Mouse (Mus musculus): Measurements from ENCODE around the gene Ptpre.

DNA sequence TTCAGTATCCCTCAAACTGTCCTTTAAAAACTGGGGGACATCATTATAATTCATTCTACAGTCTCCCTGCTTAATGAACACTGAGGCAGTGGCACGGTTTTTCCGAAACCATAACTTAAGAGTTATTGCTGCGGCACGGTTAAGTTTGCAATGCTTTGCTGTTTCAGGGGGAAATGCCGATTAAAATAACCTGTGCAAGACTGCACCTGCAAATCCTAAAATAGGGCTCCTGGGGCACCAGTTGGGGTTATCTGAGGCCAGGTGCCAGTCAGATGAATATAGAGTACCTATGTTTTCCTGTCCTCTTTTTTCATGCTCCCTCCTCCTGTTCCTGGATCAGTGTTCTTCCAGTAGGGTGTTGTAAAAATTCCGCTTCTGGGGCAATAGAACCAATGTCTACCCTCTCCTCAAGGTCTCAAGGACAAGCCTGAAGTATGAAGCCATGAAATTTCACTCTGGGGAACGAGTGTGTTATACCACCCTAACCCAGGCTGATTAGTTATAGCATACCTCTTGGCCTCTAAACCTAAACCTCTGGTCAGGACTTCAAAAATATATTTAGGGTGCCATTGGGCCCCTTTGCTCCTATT lies 179.8 kb downstream of the Ptpre start:
- TF ChIP-seq POLR2A (IDR thresholded peaks at IDR 0.05; ENCODE audit: borderline replicate concordance, extremely low read depth, insufficient read depth, insufficient read length, poor library complexity, severe bottlenecking): no peak
- no peak for TF ChIP-seq CTCF (IDR thresholded peaks at IDR 0.05; ENCODE audit: borderline replicate concordance, extremely low read depth, insufficient read depth, insufficient read length)

All from brain, embryonic 14.5 days (tissue).